Mouse (Mus musculus): ENCODE data around the gene Ttll11.

DNA sequence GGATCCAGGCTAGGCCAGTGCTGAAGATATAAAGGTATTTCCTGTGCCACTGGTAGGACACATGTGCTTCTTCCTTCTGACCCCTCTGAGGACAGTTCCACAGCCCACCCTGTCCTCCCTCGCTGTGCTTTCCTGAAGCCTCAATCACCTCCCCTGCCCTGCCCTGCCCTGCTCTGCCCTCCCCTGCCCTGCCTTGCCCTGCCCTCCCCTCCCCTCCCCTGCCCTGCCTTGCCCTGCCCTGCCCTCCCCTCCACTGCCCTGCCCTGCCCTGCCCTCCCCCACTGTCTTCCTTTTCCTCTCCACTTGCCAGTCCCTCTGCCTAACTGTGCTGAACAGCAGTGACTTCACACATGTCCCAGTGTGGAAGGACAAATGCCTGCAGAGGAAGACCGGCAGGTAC lies 160.8 kb downstream of the Ttll11 start:
- TF ChIP-seq CTCF (IDR thresholded peaks at IDR 0.05; ENCODE audit: control insufficient read depth, insufficient read depth, low read length) (no peak), POLR2A (IDR thresholded peaks at IDR 0.05; ENCODE audit: borderline replicate concordance, control insufficient read depth, low read depth, low read length) (no peak)

All from bone marrow, adult 2 months (tissue).